Mouse (Mus musculus) small intestine, adult 2 months (tissue): ENCODE results near the gene Bicral. TPM values are rescaled to one million over a fixed set of nuclear protein-coding genes. Genes with fewer than 3 reads are reported as not detected.
A peak's percentile ranks its signal among the peaks of the same experiment; 100 is the strongest.

Experiments
- H3K27ac ChIP-seq: fragments of 200-500 bp; 2 replicates; pipeline ENCODE4 v1.5.1; 2012; ENCODE audit warnings: low read depth, low read length, control low read depth, inconsistent platforms; ENCODE audit not compliant: insufficient read depth
- H3K27me3 ChIP-seq: fragments of 200-500 bp; 2 replicates; pipeline ENCODE4 v1.6.1; 2012; ENCODE audit warnings: mild to moderate bottlenecking, moderate library complexity, low read length, inconsistent platforms; ENCODE audit not compliant: control insufficient read depth, insufficient read depth
- H3K36me3 ChIP-seq: fragments of 200-500 bp; 2 replicates; pipeline ENCODE4 v1.6.1; 2012; ENCODE audit warnings: mild to moderate bottlenecking, low read length, control low read depth, inconsistent platforms; ENCODE audit not compliant: control insufficient read depth, insufficient read depth
- H3K4me1 ChIP-seq: fragments of 200-500 bp; 2 replicates; pipeline ENCODE4 v1.6.1; 2012; ENCODE audit warnings: low read length, inconsistent platforms, mixed read lengths; ENCODE audit not compliant: control insufficient read depth, insufficient read depth, insufficient read length
- H3K4me3 ChIP-seq: fragments of 200-500 bp; 2 replicates; pipeline ENCODE4 v1.5.1; 2012; ENCODE audit warnings: low read depth, mild to moderate bottlenecking, control low read depth, inconsistent platforms, low read length, moderate library complexity
- CTCF ChIP-seq: fragments of 200-500 bp; IDR thresholded peaks from 2 replicates; pipeline ENCODE4 v1.5.1; 2012; ENCODE audit warnings: low read depth, mild to moderate bottlenecking, control low read depth, inconsistent platforms, low read length, moderate library complexity, mixed read lengths; ENCODE audit not compliant: insufficient replicate concordance, insufficient read length; ENCODE audit errors: extremely low read depth
- POLR2A ChIP-seq: fragments of 200-500 bp; IDR thresholded peaks from 2 replicates; pipeline ENCODE4 v1.6.1; 2012; ENCODE audit warnings: low read depth, mild to moderate bottlenecking, control low read depth, inconsistent platforms, low read length, moderate library complexity
- WGBS: fragments of 180-500 bp; shearing (Covaris S2); methylation state at CpG from one replicate; pipeline ENCODE4 v1.1.7; 2018; 5-methylcytosine and 5-hydroxymethylcytosine counted together
- polyA plus RNA-seq: library from polyadenylated mRNA; depleted of rRNA; stranded (reverse); fragments of >200 nt; gene quantifications from 2 replicates; pipeline ENCODE4 v1.2.3, GENCODE M21; 2012

The Bicral gene
- polyA plus RNA-seq, 1 experiment: 7.1 TPM

- TF ChIP-seq POLR2A: peak; percentile 63; the same call in 1 of the 2 replicates
- no peak for TF ChIP-seq CTCF
- H3K27ac ChIP-seq: peak overlapping the region; percentile 39
- H3K4me1 ChIP-seq: peaks cover 14% of the 10 kb centered on the region
- no peaks in the 10 kb centered on the region for H3K27me3 ChIP-seq
- WGBS: 25% methylated on average over 10 of the region's 10 CpGs
- H3K36me3 ChIP-seq: no peaks in the 10 kb centered on the region
- no peak overlapping the region for H3K4me3 ChIP-seq
These were observed 15.9 kb upstream of the Bicral start for GRCm38 (mm10) chr17:46874133-46874532.

- TF ChIP-seq POLR2A (no peak), CTCF (no peak)
- 79% methylated on average over 7 of the region's 7 CpGs for WGBS
- H3K27me3 ChIP-seq: no peaks in the 10 kb centered on the region
- H3K4me1 ChIP-seq: peaks cover 14% of the 10 kb centered on the region
- H3K36me3 ChIP-seq: no peaks in the 10 kb centered on the region
- H3K4me3 ChIP-seq: no peak overlapping the region
- no peak overlapping the region for H3K27ac ChIP-seq
These were observed 14.5 kb upstream of the Bicral start for GRCm38 (mm10) chr17:46872806-46873205.

GRCm38 (mm10) chr17:46870913-46871312 is 12.6 kb upstream of the Bicral start:
- WGBS: 50% methylated on average over 1 of the region's 1 CpGs
- Histone ChIP-seq H3K4me1 (peaks cover 14% of the 10 kb centered on the region), H3K36me3 (no peaks in the 10 kb centered on the region), H3K4me3 (no peak overlapping the region), H3K27ac (no peak overlapping the region), H3K27me3 (no peaks in the 10 kb centered on the region)
- TF ChIP-seq POLR2A (no peak), CTCF (no peak)

- Histone ChIP-seq H3K4me3 (no peak overlapping the region), H3K27me3 (no peaks in the 10 kb centered on the region), H3K27ac (no peak overlapping the region), H3K4me1 (peaks cover 14% of the 10 kb centered on the region), H3K36me3 (no peaks in the 10 kb centered on the region)
- TF ChIP-seq CTCF: no peak
- TF ChIP-seq POLR2A: no peak
- WGBS: 87% methylated on average over 5 of the region's 5 CpGs
These were observed 12.0 kb upstream of the Bicral start for GRCm38 (mm10) chr17:46870204-46870798.

GRCm38 (mm10) chr17:46866836-46867235 is 8.6 kb upstream of the Bicral start:
- no peaks in the 10 kb centered on the region for H3K36me3 ChIP-seq
- H3K27ac ChIP-seq: no peak overlapping the region
- H3K27me3 ChIP-seq: no peaks in the 10 kb centered on the region
- peaks cover 2% of the 10 kb centered on the region; the same call in 1 of the 2 replicates for H3K4me1 ChIP-seq
- no peak overlapping the region for H3K4me3 ChIP-seq
- WGBS: 74% methylated on average over 12 of the region's 12 CpGs
- no peak for TF ChIP-seq CTCF
- TF ChIP-seq POLR2A: no peak

- WGBS: 83% methylated on average over 7 of the region's 7 CpGs
- Histone ChIP-seq H3K4me3 (no peak overlapping the region), H3K4me1 (peaks cover 2% of the 10 kb centered on the region; the same call in 1 of the 2 replicates), H3K27me3 (no peaks in the 10 kb centered on the region), H3K27ac (no peak overlapping the region), H3K36me3 (no peaks in the 10 kb centered on the region)
- TF ChIP-seq POLR2A: no peak
- no peak for TF ChIP-seq CTCF
These were observed 6.4 kb upstream of the Bicral start for GRCm38 (mm10) chr17:46864566-46865195.

GRCm38 (mm10) chr17:46860120-46860519 is 1.8 kb upstream of the Bicral start:
- 87% methylated on average over 4 of the region's 4 CpGs for WGBS
- H3K4me1 ChIP-seq: peaks cover 2% of the 10 kb centered on the region; the same call in 1 of the 2 replicates
- H3K27ac ChIP-seq: no peak overlapping the region
- H3K4me3 ChIP-seq: no peak overlapping the region
- H3K27me3 ChIP-seq: no peaks in the 10 kb centered on the region
- H3K36me3 ChIP-seq: no peaks in the 10 kb centered on the region
- TF ChIP-seq POLR2A (no peak), CTCF (no peak)
